Mouse (Mus musculus): ENCODE results near the gene Metap2. TPM values are rescaled to one million over a fixed set of nuclear protein-coding genes. Genes with fewer than 3 reads are reported as not detected.

The Metap2 gene
- total RNA-seq, 1 experiment = 206 TPM

GRCm38 (mm10) chr10:93885839-93886477 is 10.9 kb downstream of the Metap2 start:
- Histone ChIP-seq H3K36me3 (ENCODE audit: control insufficient read depth, insufficient read depth, low read length, poor library complexity, severe bottlenecking) (peaks cover 9% of the 10 kb centered on the region), H3K27ac (ENCODE audit: insufficient read depth, low read depth, low read length, poor library complexity, severe bottlenecking) (no peak overlapping the region), H3K9ac (ENCODE audit: insufficient read depth, low read depth, low read length, poor library complexity, severe bottlenecking) (no peak overlapping the region), H3K4me3 (ENCODE audit: insufficient read depth in 1 of 2, low read depth in 1 of 2, low read length in 2 of 2, poor library complexity in 1 of 2, severe bottlenecking in 1 of 2) (no peak overlapping the region), H3K4me1 (ENCODE audit: control insufficient read depth in 2 of 2, insufficient read depth in 2 of 2, low read length in 2 of 2, poor library complexity in 1 of 2) (0 out of 4 replicates have a peak, but pooled peaks cover 0 to 4% of the 10 kb centered on the region in 2 experiments), H3K9me3 (ENCODE audit: control insufficient read depth, insufficient read depth, low read depth, low read length) (no peaks in the 10 kb centered on the region)
- TF ChIP-seq MAFK (IDR thresholded peaks at IDR 0.05; ENCODE audit: insufficient read depth, low read depth, low read length) (no peak), ZC3H11A (IDR thresholded peaks at IDR 0.05; ENCODE audit: borderline replicate concordance, low read depth, low read length) (no peak), ZNF384 (IDR thresholded peaks at IDR 0.05; ENCODE audit: low read depth, low read length) (no peak), HCFC1 (IDR thresholded peaks at IDR 0.05; ENCODE audit: borderline replicate concordance, insufficient read depth, low read length) (no peak), CHD2 (IDR thresholded peaks at IDR 0.05; ENCODE audit: low read depth, low read length) (no peak)
- no peak for DNase-seq (ENCODE audit: low read depth, low spot score)
- in situ Hi-C loops (cut with MboI; ENCODE audit: low sequenced_read_pairs in 2 of 2, unreplicated experiment in 2 of 2) = no loop called here

GRCm38 (mm10) chr10:93882738-93883364 is 14.0 kb downstream of the Metap2 start:
- TF ChIP-seq MAFK (IDR thresholded peaks at IDR 0.05; ENCODE audit: insufficient read depth, low read depth, low read length) = no peak
- TF ChIP-seq HCFC1 (IDR thresholded peaks at IDR 0.05; ENCODE audit: borderline replicate concordance, insufficient read depth, low read length) = no peak
- no peak for TF ChIP-seq ZC3H11A (IDR thresholded peaks at IDR 0.05; ENCODE audit: borderline replicate concordance, low read depth, low read length)
- TF ChIP-seq CHD2 (IDR thresholded peaks at IDR 0.05; ENCODE audit: low read depth, low read length) = no peak
- TF ChIP-seq ZNF384 (IDR thresholded peaks at IDR 0.05; ENCODE audit: low read depth, low read length) = no peak
- DNase-seq (ENCODE audit: low read depth, low spot score) = no peak
- in situ Hi-C loops (cut with MboI; ENCODE audit: low sequenced_read_pairs in 2 of 2, unreplicated experiment in 2 of 2) = no loop called here
- Histone ChIP-seq H3K4me1 (ENCODE audit: control insufficient read depth in 2 of 2, insufficient read depth in 2 of 2, low read length in 2 of 2, poor library complexity in 1 of 2) (0 out of 4 replicates have a peak, but pooled peaks cover 0 to 4% of the 10 kb centered on the region in 2 experiments), H3K27ac (ENCODE audit: insufficient read depth, low read depth, low read length, poor library complexity, severe bottlenecking) (no peak overlapping the region), H3K36me3 (ENCODE audit: control insufficient read depth, insufficient read depth, low read length, poor library complexity, severe bottlenecking) (peaks cover 13% of the 10 kb centered on the region), H3K4me3 (ENCODE audit: insufficient read depth in 1 of 2, low read depth in 1 of 2, low read length in 2 of 2, poor library complexity in 1 of 2, severe bottlenecking in 1 of 2) (no peak overlapping the region), H3K9ac (ENCODE audit: insufficient read depth, low read depth, low read length, poor library complexity, severe bottlenecking) (no peak overlapping the region), H3K9me3 (ENCODE audit: control insufficient read depth, insufficient read depth, low read depth, low read length) (no peaks in the 10 kb centered on the region)

GRCm38 (mm10) chr10:93881918-93882317 is 15.0 kb downstream of the Metap2 start:
- Histone ChIP-seq H3K27ac (ENCODE audit: insufficient read depth, low read depth, low read length, poor library complexity, severe bottlenecking) (no peak overlapping the region), H3K9me3 (ENCODE audit: control insufficient read depth, insufficient read depth, low read depth, low read length) (no peaks in the 10 kb centered on the region), H3K4me1 (ENCODE audit: control insufficient read depth in 2 of 2, insufficient read depth in 2 of 2, low read length in 2 of 2, poor library complexity in 1 of 2) (0 out of 4 replicates have a peak, but pooled peaks cover 0 to 4% of the 10 kb centered on the region in 2 experiments), H3K36me3 (ENCODE audit: control insufficient read depth, insufficient read depth, low read length, poor library complexity, severe bottlenecking) (peaks cover 13% of the 10 kb centered on the region), H3K9ac (ENCODE audit: insufficient read depth, low read depth, low read length, poor library complexity, severe bottlenecking) (no peak overlapping the region), H3K4me3 (ENCODE audit: insufficient read depth in 1 of 2, low read depth in 1 of 2, low read length in 2 of 2, poor library complexity in 1 of 2, severe bottlenecking in 1 of 2) (no peak overlapping the region)
- in situ Hi-C loops (cut with MboI; ENCODE audit: low sequenced_read_pairs in 2 of 2, unreplicated experiment in 2 of 2) = no loop called here
- TF ChIP-seq MAFK (IDR thresholded peaks at IDR 0.05; ENCODE audit: insufficient read depth, low read depth, low read length) = no peak
- DNase-seq (ENCODE audit: low read depth, low spot score) = no peak

GRCm38 (mm10) chr10:93878732-93879131 is 18.2 kb downstream of the Metap2 start:
- H3K27ac ChIP-seq (ENCODE audit: insufficient read depth, low read depth, low read length, poor library complexity, severe bottlenecking) = no peak overlapping the region
- 0 out of 4 replicates have a peak, but pooled peaks cover 0 to 4% of the 10 kb centered on the region in 2 experiments for H3K4me1 ChIP-seq (ENCODE audit: control insufficient read depth in 2 of 2, insufficient read depth in 2 of 2, low read length in 2 of 2, poor library complexity in 1 of 2)
- in situ Hi-C loops (cut with MboI; ENCODE audit: low sequenced_read_pairs in 2 of 2, unreplicated experiment in 2 of 2) = no loop called here
- no peak overlapping the region for H3K9ac ChIP-seq (ENCODE audit: insufficient read depth, low read depth, low read length, poor library complexity, severe bottlenecking)
- DNase-seq (ENCODE audit: low read depth, low spot score) = no peak
- peaks cover 8% of the 10 kb centered on the region for H3K36me3 ChIP-seq (ENCODE audit: control insufficient read depth, insufficient read depth, low read length, poor library complexity, severe bottlenecking)
- H3K4me3 ChIP-seq (ENCODE audit: insufficient read depth in 1 of 2, low read depth in 1 of 2, low read length in 2 of 2, poor library complexity in 1 of 2, severe bottlenecking in 1 of 2) = no peak overlapping the region
- no peaks in the 10 kb centered on the region for H3K9me3 ChIP-seq (ENCODE audit: control insufficient read depth, insufficient read depth, low read depth, low read length)
- TF ChIP-seq CHD2 (IDR thresholded peaks at IDR 0.05; ENCODE audit: low read depth, low read length) (no peak), ZC3H11A (IDR thresholded peaks at IDR 0.05; ENCODE audit: borderline replicate concordance, low read depth, low read length) (no peak), MAFK (IDR thresholded peaks at IDR 0.05; ENCODE audit: insufficient read depth, low read depth, low read length) (peak; percentile 52; the same call in 1 of the 2 replicates), HCFC1 (IDR thresholded peaks at IDR 0.05; ENCODE audit: borderline replicate concordance, insufficient read depth, low read length) (no peak)

All from ES-E14 (cell line).